Mouse (Mus musculus): ENCODE results near the gene Dhcr7.
A peak's percentile ranks its signal among the peaks of the same experiment; 100 is the strongest.

The Dhcr7 gene

GRCm38 (mm10) chr7:143822375-143823265, at the start of gene Dhcr7, which contains the start of gene Nadsyn1:
Gene Dhcr7, plus strand, starts transcription at chr7:143823145.
Gene Nadsyn1, minus strand, starts transcription at chr7:143822849.
- DNase-seq (ENCODE audit: extremely low spot score, low spot score) = peak; percentile 98

- DNase-seq (ENCODE audit: extremely low spot score, low spot score) = no peak
Measured at GRCm38 (mm10) chr7:143776137-143776536, 46.8 kb upstream of the Dhcr7 start.

- no peak for DNase-seq (ENCODE audit: extremely low spot score, low spot score)
Measured at GRCm38 (mm10) chr7:143777375-143777774, 45.6 kb upstream of the Dhcr7 start.

- peak; percentile 18 for DNase-seq (ENCODE audit: extremely low spot score, low spot score)
Measured at GRCm38 (mm10) chr7:143783378-143783995, 39.5 kb upstream of the Dhcr7 start.

- DNase-seq (ENCODE audit: extremely low spot score, low spot score) = peak; percentile 76
Measured at GRCm38 (mm10) chr7:143783996-143784829, 38.7 kb upstream of the Dhcr7 start, which contains the start of gene Mrgpre. Gene Mrgpre, minus strand, starts transcription at chr7:143784500.

- DNase-seq (ENCODE audit: extremely low spot score, low spot score) = no peak
Measured at GRCm38 (mm10) chr7:143792336-143792985, 30.5 kb upstream of the Dhcr7 start.

- DNase-seq (ENCODE audit: extremely low spot score, low spot score) = no peak
Measured at GRCm38 (mm10) chr7:143793121-143793520, 29.8 kb upstream of the Dhcr7 start.

- DNase-seq (ENCODE audit: extremely low spot score, low spot score) = no peak
Measured at GRCm38 (mm10) chr7:143798783-143799182, 24.2 kb upstream of the Dhcr7 start.

GRCm38 (mm10) chr7:143800770-143801169, 22.2 kb upstream of the Dhcr7 start:
- no peak for DNase-seq (ENCODE audit: extremely low spot score, low spot score)

- DNase-seq (ENCODE audit: extremely low spot score, low spot score) = no peak
Measured at GRCm38 (mm10) chr7:143801195-143802065, 21.5 kb upstream of the Dhcr7 start.

- no peak for DNase-seq (ENCODE audit: extremely low spot score, low spot score)
Measured at GRCm38 (mm10) chr7:143805199-143805624, 17.7 kb upstream of the Dhcr7 start.

- no peak for DNase-seq (ENCODE audit: extremely low spot score, low spot score)
Measured at GRCm38 (mm10) chr7:143808909-143809308, 14.0 kb upstream of the Dhcr7 start.

- no peak for DNase-seq (ENCODE audit: extremely low spot score, low spot score)
Measured at GRCm38 (mm10) chr7:143819201-143819600, 3.7 kb upstream of the Dhcr7 start.

- DNase-seq (ENCODE audit: extremely low spot score, low spot score) = no peak
Measured at GRCm38 (mm10) chr7:143821241-143821640, 1.7 kb upstream of the Dhcr7 start.

- no peak for DNase-seq (ENCODE audit: extremely low spot score, low spot score)
Measured at GRCm38 (mm10) chr7:143823266-143823605, 291 bp downstream of the Dhcr7 start.

- no peak for DNase-seq (ENCODE audit: extremely low spot score, low spot score)
Measured at GRCm38 (mm10) chr7:143826985-143827384, 4.0 kb downstream of the Dhcr7 start.

- DNase-seq (ENCODE audit: extremely low spot score, low spot score) = peak; percentile 96
Measured at GRCm38 (mm10) chr7:143829504-143830331, 6.8 kb downstream of the Dhcr7 start.

- DNase-seq (ENCODE audit: extremely low spot score, low spot score) = no peak
Measured at GRCm38 (mm10) chr7:143830399-143830798, 7.5 kb downstream of the Dhcr7 start.

- DNase-seq (ENCODE audit: extremely low spot score, low spot score) = no peak
Measured at GRCm38 (mm10) chr7:143832196-143832595, 9.3 kb downstream of the Dhcr7 start.

Data from neural tube, embryonic 10.5 days (tissue).